Mouse (Mus musculus) embryonic fibroblast, embryonic 13.5 days (primary cell): ENCODE results near the gene Popdc3.

ENCODE experiments used
- CTCF ChIP-seq: IDR thresholded peaks from 2 replicates; pipeline ENCODE4 v1.5.1; 2011; ENCODE audit warnings: mild to moderate bottlenecking, control low read depth, low read length, moderate library complexity, borderline replicate concordance; ENCODE audit not compliant: insufficient read depth
- POLR2A ChIP-seq: IDR thresholded peaks from 2 replicates; pipeline ENCODE4 v1.6.1; 2011; ENCODE audit warnings: low read depth, mild to moderate bottlenecking, control low read depth, low read length, moderate library complexity

DNA sequence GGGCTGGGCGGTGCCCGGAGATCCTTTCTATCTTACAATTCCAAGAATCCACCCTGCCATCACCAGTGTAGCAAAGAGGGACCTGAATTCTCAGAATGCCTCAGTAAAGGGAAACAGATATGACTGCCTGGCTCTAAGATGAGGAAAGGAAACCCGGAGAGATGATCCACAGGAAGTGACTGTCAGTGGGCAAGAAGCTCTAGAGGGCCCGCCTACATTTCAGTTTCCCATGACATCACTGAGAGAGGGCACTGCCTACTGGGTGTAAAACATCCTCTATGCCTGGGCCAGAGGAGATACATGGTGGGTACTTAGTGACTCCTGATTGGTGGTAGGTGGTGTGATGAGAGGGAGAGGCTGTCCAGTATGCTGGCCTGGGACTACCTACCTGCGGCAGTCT lies 99.1 kb downstream of the Popdc3 start:
- TF ChIP-seq CTCF = no peak
- TF ChIP-seq POLR2A = no peak
